Mouse (Mus musculus) frontal cortex, postnatal 36 days (tissue): ENCODE data around the gene Gpr45.
"Not testable (repeated sequence)": the region's sequence is repeated elsewhere in the genome, so short reads cannot be mapped to it uniquely, and the experiment has no call there.

Source experiments
- DNase-seq, 2 experiments: peaks; one replicate each; pipeline ENCODE4 v3.0.0; 2022; ENCODE audit warnings: low spot score in 2 of 2

Gpr45 gene

DNA sequence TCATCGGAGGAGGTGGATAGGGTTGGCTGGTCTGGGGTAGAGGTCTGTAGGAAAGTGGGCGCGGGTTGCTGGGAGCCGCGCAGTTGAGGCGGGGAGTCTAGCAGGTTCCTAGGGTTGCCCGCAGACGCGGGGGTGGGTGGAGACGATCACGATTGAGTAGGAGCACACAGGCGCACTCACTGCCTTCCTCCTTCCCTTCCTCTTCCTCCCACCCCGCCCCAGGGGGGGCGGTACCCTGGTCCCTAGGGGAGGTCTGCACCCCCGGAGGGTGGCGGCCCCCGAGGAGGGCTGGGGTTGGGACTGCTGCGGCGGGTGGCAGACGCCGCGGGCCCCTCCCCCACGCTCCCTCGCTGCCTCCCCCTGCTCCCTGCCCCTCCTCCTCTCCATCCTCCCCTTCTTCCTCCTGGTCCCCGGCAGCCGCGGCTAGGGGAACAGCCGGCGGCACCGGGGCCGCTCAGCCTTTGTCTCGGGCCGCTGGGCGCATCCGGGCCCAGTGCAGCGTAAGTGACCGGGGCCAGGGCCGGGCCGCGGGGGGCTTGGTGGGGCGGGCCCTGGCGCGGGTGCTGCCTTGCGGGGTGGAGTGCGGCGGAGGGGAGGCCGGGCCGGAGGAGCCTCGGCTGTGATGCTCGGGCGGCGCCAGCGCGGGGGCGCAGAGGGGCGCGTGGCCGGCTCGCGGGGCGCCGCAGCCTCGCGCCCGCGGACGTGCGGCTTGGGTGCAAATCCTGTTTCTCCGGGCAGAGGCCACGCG, at the start of gene Gpr45:
TSS of gene Gpr45 (plus strand) at position 139 of the 748 bp plus-strand sequence.
- peak; percentile 67 to 68 for DNase-seq

DNA sequence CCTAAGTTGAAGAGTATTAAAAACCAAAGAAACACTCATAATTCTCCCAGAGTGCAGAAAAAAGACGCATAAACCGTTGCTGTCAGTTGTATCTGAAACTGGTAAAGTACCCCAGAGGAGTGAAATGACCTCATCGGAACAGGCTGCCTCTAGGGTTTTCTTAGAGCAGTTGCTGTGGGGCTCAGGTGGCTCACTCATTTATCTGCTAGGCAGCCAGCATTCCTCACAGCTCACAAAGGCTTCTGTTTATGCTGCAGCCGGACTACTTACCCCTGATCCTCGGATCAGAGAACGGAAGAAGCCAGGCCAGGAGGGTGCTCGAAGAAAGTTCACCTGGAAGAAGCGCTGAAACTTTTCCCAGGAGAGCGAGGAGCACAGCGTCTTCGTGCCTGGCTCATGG, 47.5 kb upstream of the Gpr45 start:
- DNase-seq = no peak

DNA sequence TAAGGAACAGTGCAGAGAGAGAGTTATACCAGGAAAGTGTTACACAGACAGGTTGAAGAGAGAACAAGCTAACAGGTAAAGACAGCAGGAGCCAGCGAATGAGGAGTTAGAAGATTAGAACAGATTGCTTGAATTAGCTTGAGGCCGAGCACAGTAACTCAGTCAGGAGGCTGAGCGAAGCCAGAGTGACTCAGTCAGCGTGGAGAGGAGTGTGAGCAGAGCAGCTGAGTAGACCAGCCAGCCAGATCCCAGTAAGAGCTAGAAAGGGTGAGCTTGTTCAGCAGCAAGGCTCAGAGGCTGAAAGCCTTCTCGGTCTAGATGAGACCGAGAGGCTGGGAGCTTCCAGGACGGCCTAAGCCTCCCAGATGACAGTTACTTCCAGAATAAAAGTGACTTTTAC, 46.0 kb upstream of the Gpr45 start:
- DNase-seq = peak; percentile 37 to 43

DNA sequence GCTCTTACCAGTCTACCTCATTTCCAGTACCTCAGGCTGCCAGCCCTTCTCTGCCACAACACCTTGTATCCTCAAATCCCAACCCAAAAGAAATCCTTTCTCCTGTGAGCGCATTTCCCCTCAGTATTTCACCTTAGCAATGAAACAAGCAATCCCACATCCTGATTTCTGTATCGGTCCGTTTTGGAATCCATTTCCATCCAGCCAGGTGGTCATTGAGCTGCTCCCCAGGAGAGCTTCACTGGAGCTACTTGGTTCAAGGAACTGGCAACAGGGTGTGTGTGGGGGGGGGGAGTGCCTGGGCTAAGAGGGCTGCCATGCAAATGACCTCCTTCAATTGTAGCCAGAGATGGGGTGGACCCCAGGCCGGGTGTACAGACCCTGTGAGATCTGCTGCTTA, 45.5 kb upstream of the Gpr45 start:
- DNase-seq = no peak

DNA sequence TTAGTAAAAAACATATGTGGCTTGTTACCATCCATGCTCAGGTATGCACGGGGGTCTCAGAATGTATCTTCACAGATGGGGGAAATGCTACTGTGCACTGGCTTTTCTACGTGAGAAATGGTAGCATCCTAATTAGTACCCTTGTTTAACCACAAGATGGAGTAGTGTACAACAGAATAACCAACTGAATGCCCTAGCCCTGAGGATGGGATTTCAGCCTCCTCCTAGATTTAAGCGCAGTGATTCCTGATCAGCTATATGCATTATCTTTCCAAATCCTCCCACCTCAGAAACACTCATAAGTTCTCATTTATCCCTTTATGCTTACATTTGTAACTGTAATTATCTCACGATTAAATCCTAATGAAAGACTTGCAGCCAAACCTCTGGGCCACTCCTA, 37.6 kb upstream of the Gpr45 start:
- DNase-seq = peak in 1 of 2 experiments; percentile 27

DNA sequence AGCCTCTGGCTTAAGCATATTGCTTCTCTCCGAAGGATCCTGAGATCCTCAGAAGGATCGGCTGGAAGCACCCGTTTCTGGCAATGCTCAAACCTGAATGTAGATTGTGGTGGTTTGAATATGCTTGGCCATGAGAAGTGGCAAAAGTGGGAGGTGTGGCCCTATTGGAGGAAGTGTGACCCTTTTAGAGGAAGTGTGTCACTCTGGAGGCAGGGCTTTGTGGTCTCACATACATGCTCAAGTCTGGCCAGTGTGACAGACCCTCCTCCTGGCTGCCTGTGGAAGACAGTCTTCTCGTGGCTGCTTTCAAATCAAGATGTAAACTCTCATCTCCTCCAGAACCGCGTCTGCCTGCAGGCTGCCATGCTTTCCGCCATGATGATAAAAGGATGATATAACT, 36.0 kb upstream of the Gpr45 start:
- DNase-seq = no peak

DNA sequence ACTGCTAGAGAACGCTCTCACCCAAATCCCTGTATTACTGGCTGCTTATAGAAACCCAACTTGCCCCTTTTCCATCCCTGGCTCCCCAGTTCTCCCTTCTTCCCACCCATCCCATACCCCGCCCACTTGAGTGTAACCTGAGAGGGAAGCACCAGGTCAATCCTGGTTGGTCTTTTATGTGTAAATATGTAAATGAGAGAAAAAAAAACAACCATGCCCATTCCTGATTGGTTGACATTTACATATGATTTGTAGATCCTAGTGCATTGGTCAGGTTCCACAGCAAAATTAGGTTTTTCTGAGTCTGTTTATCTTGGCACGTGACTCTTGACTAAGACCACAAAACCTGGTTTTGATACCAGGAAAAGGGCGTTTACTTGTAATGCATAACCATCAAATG, 34.8 kb upstream of the Gpr45 start:
- DNase-seq = no peak

DNA sequence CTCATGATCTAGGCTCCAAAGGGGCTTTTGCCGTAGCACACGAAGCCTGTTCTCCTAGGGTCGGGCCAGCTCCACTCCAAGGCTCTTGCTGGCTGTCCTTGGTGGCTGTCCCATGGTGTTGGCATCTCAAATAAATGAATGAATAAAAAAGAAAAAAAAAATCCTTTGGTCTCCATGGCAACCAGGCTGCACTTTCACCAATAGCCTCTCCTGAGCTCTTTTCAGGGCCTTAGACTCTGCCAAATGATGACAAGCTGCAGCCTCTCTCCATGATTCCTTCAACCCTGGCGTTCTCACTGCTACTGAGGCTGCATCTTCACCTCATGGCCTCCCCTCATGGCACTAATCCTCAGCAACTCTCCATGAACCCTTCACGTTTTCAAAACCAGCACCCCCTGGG, 28.7 kb upstream of the Gpr45 start:
- DNase-seq = no peak

DNA sequence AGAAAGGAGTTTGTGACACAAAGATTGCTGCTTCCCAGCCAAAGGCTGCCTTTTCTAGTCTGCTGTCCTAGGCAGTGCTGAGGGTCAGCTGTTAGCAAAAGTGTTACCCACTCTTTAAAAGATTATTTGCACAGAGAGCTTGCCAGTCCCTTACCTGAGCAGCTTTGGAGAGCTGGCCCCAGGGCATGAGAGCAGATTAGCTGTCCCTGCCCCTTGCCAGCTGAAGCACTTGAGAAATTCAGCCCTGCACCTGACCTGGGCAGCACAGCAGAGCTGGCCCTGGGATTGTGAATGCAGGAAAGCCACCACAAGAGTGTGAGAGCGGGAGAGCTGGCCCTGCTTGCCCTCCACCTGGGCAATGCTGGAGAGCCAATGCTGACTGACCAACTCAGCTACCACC, 19.1 kb upstream of the Gpr45 start:
- DNase-seq = no peak

DNA sequence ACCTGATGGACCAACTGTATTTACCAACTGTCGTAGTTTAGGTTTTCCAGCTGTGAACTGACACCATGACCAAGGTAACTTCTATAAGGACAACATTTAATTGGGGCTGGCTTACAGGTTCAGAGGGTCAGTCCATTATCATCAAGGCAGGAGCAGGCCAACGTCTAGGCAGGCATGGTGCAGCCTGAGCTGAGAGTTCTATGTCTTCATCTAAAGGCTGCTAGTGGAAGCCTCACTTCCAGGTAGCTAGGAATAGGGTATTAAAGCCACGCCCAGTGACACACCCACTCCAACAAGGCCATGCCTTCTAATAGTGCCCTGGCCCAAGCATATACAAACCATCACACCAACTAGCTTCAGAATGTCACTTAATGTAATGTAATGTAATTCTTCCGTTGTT, 4.2 kb upstream of the Gpr45 start:
- no peak for DNase-seq

DNA sequence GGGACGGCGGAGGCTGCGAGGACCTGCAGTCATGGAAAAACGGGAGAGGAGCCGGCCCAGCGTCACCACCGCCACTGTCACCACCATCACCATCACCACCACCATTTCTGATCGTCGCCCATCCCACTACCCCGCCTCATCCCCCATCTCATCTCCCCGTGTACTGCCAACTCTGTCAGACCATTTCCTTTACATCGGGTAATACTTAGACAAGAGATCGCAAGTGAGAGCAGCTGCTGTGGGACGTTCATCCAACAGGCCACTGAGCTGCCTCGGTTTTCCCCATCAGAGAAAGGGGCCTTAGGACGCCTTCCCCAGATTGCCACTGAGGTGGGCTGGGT, 780 bp downstream of the Gpr45 start:
- DNase-seq = peak; percentile 34 to 38

DNA sequence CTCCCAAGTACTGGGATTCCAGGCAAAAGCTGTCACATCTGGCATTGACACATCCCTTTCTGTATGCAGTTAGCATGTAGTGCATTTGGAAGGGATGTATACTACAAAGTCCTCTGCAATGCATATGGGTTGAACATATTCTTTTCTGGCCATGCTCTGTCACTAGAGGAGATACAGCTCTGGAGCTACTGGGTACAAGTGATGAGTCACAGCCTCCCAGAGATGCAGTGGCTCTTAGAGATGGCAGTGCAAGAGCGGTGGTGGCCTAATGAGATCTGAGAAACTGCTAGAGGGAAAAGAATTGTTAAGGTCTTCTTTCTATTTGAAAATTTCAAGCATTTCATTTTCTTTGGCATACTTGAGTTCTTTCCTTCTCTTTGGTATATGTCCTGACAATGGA, 4.2 kb downstream of the Gpr45 start:
- no peak for DNase-seq

DNA sequence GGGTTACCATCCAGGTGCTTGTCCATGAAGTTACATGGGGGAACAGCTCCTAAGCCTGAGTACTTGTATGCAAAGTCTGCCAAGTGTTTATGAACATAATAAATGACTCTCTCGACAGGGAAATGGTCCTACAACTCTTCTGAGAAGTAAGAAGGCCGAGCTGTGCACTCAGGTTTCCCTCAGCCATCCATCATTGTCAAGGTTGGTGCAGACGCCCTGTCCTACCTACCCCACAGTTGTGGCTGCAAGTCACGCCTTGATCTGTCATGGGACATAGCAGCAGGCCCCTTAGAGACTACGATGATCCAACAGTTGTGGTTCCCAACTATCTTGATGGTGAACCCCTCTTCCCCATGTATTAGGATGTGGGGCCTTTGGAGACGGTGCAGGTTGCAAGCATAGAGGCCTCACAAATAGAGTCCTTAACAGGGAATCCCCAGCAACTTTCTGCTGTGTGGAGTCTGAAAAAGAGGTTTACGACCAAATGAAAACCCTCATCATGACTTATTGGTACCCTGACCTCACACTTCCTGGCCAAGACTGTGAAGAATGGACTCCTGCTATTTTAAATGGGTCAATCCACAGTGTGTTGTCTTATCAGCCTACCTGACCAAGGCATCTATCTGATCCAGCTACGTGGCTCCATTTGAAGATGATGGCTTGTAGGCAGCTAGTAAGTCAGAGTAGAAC, 30.6 kb downstream of the Gpr45 start:
- no peak for DNase-seq

DNA sequence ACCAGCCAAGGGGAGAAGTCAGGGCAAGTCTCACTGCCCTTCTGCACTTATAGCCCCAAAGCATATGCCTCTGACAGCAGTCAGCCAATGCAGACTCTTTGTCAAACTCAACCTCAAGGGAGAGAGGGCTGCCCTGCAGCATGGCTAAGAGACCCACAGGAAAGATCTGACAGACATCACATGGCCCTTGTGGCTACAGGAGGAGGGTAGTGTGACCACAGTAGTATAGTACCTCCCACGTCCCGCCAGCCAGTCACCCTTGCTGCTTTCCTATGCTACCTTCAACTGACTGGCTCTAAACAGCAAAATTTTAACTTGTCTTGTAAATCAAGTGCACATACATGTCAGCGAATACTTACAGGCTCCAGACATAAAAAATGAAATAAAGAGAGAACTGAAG, 31.4 kb downstream of the Gpr45 start:
- no peak for DNase-seq

DNA sequence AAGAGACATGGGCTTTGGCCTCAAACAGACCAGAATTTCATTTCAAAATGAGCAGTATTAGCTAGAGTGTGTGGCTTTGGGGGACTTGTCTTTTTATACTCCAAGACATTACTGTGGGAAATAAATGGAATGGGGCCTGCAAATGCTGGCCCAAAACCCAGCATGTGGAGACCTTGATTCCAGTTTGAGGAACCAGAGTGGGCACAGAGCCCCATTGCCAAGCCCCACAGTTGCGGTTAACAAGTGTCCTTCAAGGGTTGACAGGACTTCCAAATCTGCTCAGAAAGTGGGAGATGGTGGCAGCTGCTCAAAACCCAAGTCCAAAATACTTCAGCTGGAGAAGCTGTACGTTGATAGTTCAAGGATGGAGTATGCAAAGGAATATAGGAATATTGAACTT, 36.3 kb downstream of the Gpr45 start:
- no peak for DNase-seq

DNA sequence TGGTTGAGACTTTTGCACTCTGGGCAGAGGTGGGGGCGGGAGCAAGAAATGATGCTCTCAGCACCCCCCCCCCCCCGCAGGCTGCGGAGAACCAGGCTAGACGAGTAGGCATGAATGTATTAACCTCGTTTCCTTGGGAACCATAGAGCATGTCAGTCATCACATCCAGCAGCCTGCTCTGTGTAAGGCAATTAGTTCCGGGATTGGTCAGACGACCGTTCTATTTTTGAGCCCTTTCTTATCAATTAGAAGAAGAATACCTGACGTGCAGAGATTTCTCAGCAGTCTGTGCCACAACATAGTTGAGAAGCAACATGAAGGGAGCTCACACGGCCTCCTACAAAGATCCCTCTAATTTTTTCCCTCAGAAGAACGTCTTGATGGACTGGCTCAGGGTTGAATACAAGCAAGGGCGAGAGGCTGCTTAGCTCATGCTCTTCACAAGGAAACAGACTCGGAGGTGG, 53.4 kb downstream of the Gpr45 start:
- DNase-seq = peak; percentile 31 to 35

DNA sequence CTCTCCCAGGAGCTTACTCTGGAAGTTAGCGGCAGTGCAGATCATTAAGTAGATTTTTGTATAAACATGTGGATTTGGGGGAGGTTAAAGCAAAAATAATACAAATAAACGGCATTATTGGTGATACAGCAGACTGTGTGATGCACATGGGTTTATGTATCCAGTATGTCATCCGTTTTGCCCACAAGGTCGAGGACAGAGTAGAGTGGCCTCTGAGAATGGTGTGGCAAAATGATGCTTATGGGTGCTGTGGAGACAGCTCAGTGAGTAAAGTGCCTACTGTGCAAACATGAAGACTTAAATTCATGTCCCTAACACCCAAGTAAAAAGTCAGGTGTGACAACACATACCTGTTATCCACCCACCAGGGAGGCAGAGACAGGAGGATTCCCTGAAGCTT, 53.9 kb downstream of the Gpr45 start:
- no peak for DNase-seq

DNA sequence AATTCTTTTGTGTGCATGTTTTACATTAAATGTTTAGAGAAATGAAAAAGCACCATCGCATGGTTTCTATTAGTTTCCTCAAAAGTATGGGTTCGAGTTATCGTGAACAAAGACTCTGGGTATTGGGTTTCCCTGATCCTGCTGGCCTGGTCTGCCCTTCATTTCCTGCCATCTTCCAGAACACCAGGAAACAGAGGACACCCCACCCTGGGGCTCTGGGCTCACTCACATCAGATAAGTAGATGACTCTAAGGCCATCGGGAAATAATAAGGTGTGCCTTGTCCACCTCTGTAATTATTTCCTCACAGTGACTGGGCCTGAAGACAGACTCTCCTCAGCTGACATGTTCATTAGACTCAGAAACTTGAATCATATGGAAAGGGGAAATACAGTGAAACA, 57.8 kb downstream of the Gpr45 start:
- DNase-seq = no peak

DNA sequence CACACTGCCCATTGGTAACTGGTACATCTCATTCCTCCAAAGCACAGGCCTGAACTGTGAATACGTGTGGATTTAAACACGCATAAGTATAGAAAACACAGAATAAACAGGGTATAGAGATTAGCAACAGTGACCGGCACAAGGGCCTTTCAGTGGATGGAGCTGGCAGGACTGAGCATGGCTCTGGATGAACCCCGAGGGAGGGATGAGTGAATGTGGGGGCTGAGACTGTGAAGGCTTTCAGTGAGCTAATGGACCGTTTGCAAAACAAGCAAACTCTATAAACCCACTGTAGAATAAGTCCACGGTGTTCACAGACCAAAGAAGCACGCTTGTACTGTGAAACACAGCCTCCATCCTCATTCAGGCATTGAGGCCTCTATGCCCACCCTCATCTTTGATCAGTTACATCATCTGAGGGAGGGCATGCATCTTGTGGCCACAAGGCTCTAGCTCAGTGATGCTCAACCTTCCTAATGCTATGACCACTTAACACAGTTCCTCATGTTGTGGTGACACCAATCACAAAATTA, 62.5 kb downstream of the Gpr45 start:
- DNase-seq = not testable (repeated sequence)

DNA sequence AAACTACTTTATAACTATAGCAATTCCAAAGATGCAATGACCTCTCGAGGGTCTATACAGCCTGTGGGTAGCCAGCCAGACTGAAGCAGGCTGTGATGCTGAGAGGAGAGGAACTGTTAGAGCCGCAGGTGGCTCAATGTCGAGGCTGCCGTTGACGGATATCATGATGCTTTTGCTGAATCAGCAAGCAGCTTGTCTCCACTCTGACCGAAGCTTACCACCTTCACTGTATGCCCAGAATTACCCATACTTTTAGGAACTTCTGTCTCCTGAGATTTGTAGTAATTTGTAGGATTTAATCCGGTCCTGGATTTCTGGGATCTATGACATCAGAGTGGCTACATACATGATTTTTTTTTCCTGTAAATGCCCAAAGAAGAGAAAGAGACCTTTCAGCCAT, 83.3 kb downstream of the Gpr45 start:
- DNase-seq = no peak

DNA sequence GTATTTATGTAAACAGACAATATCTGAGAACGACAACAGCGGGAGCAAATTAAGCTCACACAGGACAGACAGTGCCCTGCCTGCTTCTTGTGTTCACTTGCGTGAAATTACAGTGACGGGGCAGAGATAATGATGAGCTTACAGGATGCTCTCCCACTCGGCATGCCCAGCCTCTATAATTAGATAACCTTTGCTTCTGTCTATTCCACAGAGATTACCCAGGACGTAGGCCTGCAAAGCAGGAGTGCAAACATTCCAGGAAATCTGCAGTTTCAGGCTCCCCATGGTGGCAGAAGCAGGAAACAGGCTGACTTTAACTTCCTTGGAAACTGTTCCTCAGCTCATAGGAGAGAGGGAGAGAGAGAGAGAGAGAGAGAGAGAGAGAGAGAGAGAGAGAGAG, 89.6 kb downstream of the Gpr45 start:
- no peak for DNase-seq

DNA sequence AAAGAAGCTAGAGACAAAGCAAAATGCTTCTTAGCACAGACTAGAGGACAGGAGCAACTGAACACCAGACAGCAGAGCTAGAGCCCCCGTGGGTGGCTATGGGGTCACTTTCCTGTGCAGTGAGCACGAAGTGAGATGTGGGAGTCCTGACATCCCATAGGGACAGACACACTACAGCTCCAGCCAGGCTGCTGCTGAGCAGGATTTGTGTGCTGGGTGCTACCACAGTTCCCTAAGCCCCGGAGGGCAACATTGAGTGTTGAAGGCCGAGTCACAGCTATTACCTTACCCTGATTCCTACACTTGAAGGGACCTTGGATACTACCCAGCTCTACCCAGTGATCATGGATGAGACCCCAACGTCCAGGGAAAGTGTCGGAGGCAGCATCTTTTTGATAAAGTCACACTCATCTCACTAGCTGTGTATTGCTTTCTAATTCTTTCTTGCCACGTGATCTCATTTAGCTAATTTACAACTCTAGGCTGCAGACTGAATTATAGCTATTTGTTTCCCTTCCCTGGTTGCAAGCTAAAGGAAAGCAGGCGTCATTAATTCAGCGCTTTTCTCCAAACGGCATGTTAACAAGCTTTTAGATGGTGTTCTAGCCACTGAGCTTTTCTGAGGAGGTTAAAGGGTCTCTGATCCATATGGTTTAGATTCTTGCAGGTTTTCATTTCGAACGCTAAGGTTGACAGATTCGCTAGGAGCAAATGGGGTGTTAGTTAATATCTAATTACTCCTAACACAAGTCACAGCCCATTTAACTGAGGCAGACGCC, 92.7 kb downstream of the Gpr45 start:
- DNase-seq = no peak

DNA sequence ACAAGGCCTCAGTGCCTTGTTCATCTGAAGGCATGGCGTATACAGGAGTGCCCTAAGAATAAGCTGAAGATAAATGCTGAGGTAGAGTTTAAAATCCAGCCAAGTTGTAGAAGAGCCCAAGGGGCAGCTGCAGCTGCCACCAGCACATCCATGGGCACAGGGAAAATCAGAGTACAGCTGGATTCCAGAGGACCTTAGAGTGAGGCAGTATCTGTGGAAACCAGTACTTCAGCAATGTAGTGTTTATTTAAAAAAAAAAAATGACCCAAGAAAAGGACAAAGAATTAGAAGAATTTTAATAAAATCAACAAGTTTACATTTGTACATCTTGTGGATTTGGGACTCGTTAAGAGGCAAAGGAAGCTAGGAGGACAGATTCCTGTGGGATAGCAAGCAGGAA, 94.3 kb downstream of the Gpr45 start:
- DNase-seq = no peak
